Mouse (Mus musculus): ENCODE measurements at regions not wholly inside any gene's neighbourhood (a gene's known extent, or its start where the extent isn't known, plus 50 kb on each side); places are given as distances from the start of the nearest gene placed in this dataset.

- H3K9me3 ChIP-seq (ENCODE audit: control insufficient read depth, low read length), result no peaks in the 10 kb centered on the region
- no peaks in the 10 kb centered on the region for H3K4me1 ChIP-seq (replicated peaks; ENCODE audit: control insufficient read depth in 2 of 2, insufficient read depth in 2 of 2, low read length in 1 of 2)
- TF ChIP-seq EP300 (IDR thresholded peaks at IDR 0.05; ENCODE audit: low read depth), result no peak
- no peak for TF ChIP-seq CTCF (IDR thresholded peaks at IDR 0.05; ENCODE audit: low read depth)
- H3K27me3 ChIP-seq (ENCODE audit: control insufficient read depth, insufficient read depth, low read length), result no peaks in the 10 kb centered on the region
- H3K9ac ChIP-seq (replicated peaks), result no peak overlapping the region
- no peak for DNase-seq (ENCODE audit: low read depth in 3 of 3, low spot score in 3 of 3)
- 57% methylated on average over 2 of the region's 2 CpGs for WGBS (ENCODE audit: insufficient replicate concordance)
- no peaks in the 10 kb centered on the region for H3K36me3 ChIP-seq (replicated peaks; ENCODE audit: control insufficient read depth, insufficient read depth, low read depth)
- ATAC-seq (ENCODE audit: insufficient read depth), result no peak
- no peak overlapping the region for H3K27ac ChIP-seq
- H3K4me3 ChIP-seq (ENCODE audit: insufficient read depth in 1 of 2, low read depth in 2 of 2, low read length in 2 of 2), result no peak overlapping the region
- no peak overlapping the region for H3K4me2 ChIP-seq (ENCODE audit: low read depth)
These were observed 1974.3 kb upstream of the Slc39a10 start for GRCm38 (mm10) chr1:48866926-48867325.

- ATAC-seq (ENCODE audit: insufficient read depth) (no peak), DNase-seq (ENCODE audit: low read depth in 3 of 3, low spot score in 3 of 3) (peak; percentile 3 to 44 (median 3))
- Histone ChIP-seq H3K27ac (no peak overlapping the region), H3K9me3 (ENCODE audit: control insufficient read depth, low read length) (no peaks in the 10 kb centered on the region), H3K27me3 (ENCODE audit: control insufficient read depth, insufficient read depth, low read length) (no peaks in the 10 kb centered on the region), H3K4me1 (replicated peaks; ENCODE audit: control insufficient read depth in 2 of 2, insufficient read depth in 2 of 2, low read length in 1 of 2) (no peaks in the 10 kb centered on the region), H3K4me2 (ENCODE audit: low read depth) (no peak overlapping the region), H3K4me3 (ENCODE audit: insufficient read depth in 1 of 2, low read depth in 2 of 2, low read length in 2 of 2) (no peak overlapping the region), H3K36me3 (replicated peaks; ENCODE audit: control insufficient read depth, insufficient read depth, low read depth) (no peaks in the 10 kb centered on the region), H3K9ac (replicated peaks) (no peak overlapping the region)
- WGBS (ENCODE audit: insufficient replicate concordance), result 21% methylated on average over 1 of the region's 1 CpGs
- TF ChIP-seq CTCF (IDR thresholded peaks at IDR 0.05; ENCODE audit: low read depth), result no peak
These were observed 1988.7 kb upstream of the Slc39a10 start for GRCm38 (mm10) chr1:48881373-48881772.

GRCm38 (mm10) chr1:48893571-48893970 lies 2000.9 kb upstream of the Slc39a10 start:
- WGBS (ENCODE audit: insufficient replicate concordance), result 39% methylated on average over 2 of the region's 2 CpGs
- TF ChIP-seq EP300 (IDR thresholded peaks at IDR 0.05; ENCODE audit: low read depth), result no peak
- TF ChIP-seq CTCF (IDR thresholded peaks at IDR 0.05; ENCODE audit: low read depth), result no peak

GRCm38 (mm10) chr1:48916419-48916818 lies 1984.0 kb upstream of the Tmeff2 start:
- Histone ChIP-seq H3K4me3 (ENCODE audit: insufficient read depth in 1 of 2, low read depth in 2 of 2, low read length in 2 of 2) (no peak overlapping the region), H3K27ac (no peak overlapping the region), H3K9ac (replicated peaks) (no peak overlapping the region), H3K27me3 (ENCODE audit: control insufficient read depth, insufficient read depth, low read length) (no peaks in the 10 kb centered on the region), H3K9me3 (ENCODE audit: control insufficient read depth, low read length) (no peaks in the 10 kb centered on the region), H3K36me3 (replicated peaks; ENCODE audit: control insufficient read depth, insufficient read depth, low read depth) (no peaks in the 10 kb centered on the region), H3K4me2 (ENCODE audit: low read depth) (no peak overlapping the region), H3K4me1 (replicated peaks; ENCODE audit: control insufficient read depth in 2 of 2, insufficient read depth in 2 of 2, low read length in 1 of 2) (no peaks in the 10 kb centered on the region)
- ATAC-seq (ENCODE audit: insufficient read depth) (no peak), DNase-seq (ENCODE audit: low read depth in 3 of 3, low spot score in 3 of 3) (no peak)
- WGBS (ENCODE audit: insufficient replicate concordance), result 62% methylated on average over 4 of the region's 4 CpGs
- TF ChIP-seq CTCF (IDR thresholded peaks at IDR 0.05; ENCODE audit: low read depth) (no peak), EP300 (IDR thresholded peaks at IDR 0.05; ENCODE audit: low read depth) (no peak)

More at GRCm38 (mm10) chr1:48893571-48893970, 2000.9 kb upstream of the Slc39a10 start:
- no peak for ATAC-seq (ENCODE audit: insufficient read depth)
- H3K27me3 ChIP-seq (ENCODE audit: control insufficient read depth, insufficient read depth, low read length), result no peaks in the 10 kb centered on the region
- no peak overlapping the region for H3K4me2 ChIP-seq (ENCODE audit: low read depth)
- no peak for DNase-seq (ENCODE audit: low read depth in 3 of 3, low spot score in 3 of 3)
- no peak overlapping the region for H3K4me3 ChIP-seq (ENCODE audit: insufficient read depth in 1 of 2, low read depth in 2 of 2, low read length in 2 of 2)
- no peak overlapping the region for H3K27ac ChIP-seq
- no peaks in the 10 kb centered on the region for H3K36me3 ChIP-seq (replicated peaks; ENCODE audit: control insufficient read depth, insufficient read depth, low read depth)
- no peaks in the 10 kb centered on the region for H3K4me1 ChIP-seq (replicated peaks; ENCODE audit: control insufficient read depth in 2 of 2, insufficient read depth in 2 of 2, low read length in 1 of 2)
- no peak overlapping the region for H3K9ac ChIP-seq (replicated peaks)
- H3K9me3 ChIP-seq (ENCODE audit: control insufficient read depth, low read length), result no peaks in the 10 kb centered on the region

GRCm38 (mm10) chr1:48943126-48943525 lies 1957.3 kb upstream of the Tmeff2 start:
- H3K36me3 ChIP-seq (replicated peaks; ENCODE audit: control insufficient read depth, insufficient read depth, low read depth), result no peaks in the 10 kb centered on the region
- no peak overlapping the region for H3K9ac ChIP-seq (replicated peaks)
- no peaks in the 10 kb centered on the region for H3K4me1 ChIP-seq (replicated peaks; ENCODE audit: control insufficient read depth in 2 of 2, insufficient read depth in 2 of 2, low read length in 1 of 2)
- no peaks in the 10 kb centered on the region for H3K9me3 ChIP-seq (ENCODE audit: control insufficient read depth, low read length)
- H3K4me2 ChIP-seq (ENCODE audit: low read depth), result no peak overlapping the region
- no peaks in the 10 kb centered on the region for H3K27me3 ChIP-seq (ENCODE audit: control insufficient read depth, insufficient read depth, low read length)
- DNase-seq (ENCODE audit: low read depth in 3 of 3, low spot score in 3 of 3), result no peak
- no peak overlapping the region for H3K27ac ChIP-seq
- ATAC-seq (ENCODE audit: insufficient read depth), result no peak
- TF ChIP-seq CTCF (IDR thresholded peaks at IDR 0.05; ENCODE audit: low read depth) (no peak), EP300 (IDR thresholded peaks at IDR 0.05; ENCODE audit: low read depth) (no peak)
- H3K4me3 ChIP-seq (ENCODE audit: insufficient read depth in 1 of 2, low read depth in 2 of 2, low read length in 2 of 2), result no peak overlapping the region
- 65% methylated on average over 2 of the region's 2 CpGs for WGBS (ENCODE audit: insufficient replicate concordance)

All from liver, embryonic 14.5 days (tissue).